Mouse (Mus musculus): ENCODE measurements around the gene Mtmr3. TPM values are rescaled to one million over a fixed set of nuclear protein-coding genes. Genes with fewer than 3 reads are reported as not detected.

Mtmr3 gene
- polyA plus RNA-seq, 1 experiment from 2014 or later: 27.5 TPM

GRCm38 (mm10) chr11:4488367-4488766 lies 106.3 kb downstream of the Mtmr3 start:
- peaks cover 23% of the 10 kb centered on the region for H3K36me3 ChIP-seq (replicated peaks; ENCODE audit: control insufficient read depth, insufficient read depth, low read depth, low read length)

GRCm38 (mm10) chr11:4487401-4487965 lies 107.2 kb downstream of the Mtmr3 start:
- DNase-seq (ENCODE audit: low spot score): no peak
- WGBS: 94% methylated on average over 8 of the region's 8 CpGs
- ATAC-seq (replicated peaks; ENCODE audit: insufficient number of reproducible peaks, low FRiP score, low TSS enrichment, low read depth): no peak
- Histone ChIP-seq H3K27ac (replicated peaks; ENCODE audit: low read depth, low read length) (no peak overlapping the region), H3K4me3 (ENCODE audit: low read depth, low read length) (no peak overlapping the region), H3K4me1 (ENCODE audit: control insufficient read depth, insufficient read depth, low read length) (no peaks in the 10 kb centered on the region), H3K9me3 (replicated peaks; ENCODE audit: control insufficient read depth, low read length) (no peaks in the 10 kb centered on the region), H3K9ac (replicated peaks; ENCODE audit: low read length) (no peak overlapping the region), H3K4me2 (ENCODE audit: low read depth, low read length) (no peak overlapping the region), H3K36me3 (replicated peaks; ENCODE audit: control insufficient read depth, insufficient read depth, low read depth, low read length) (peaks cover 29% of the 10 kb centered on the region), H3K27me3 (ENCODE audit: control insufficient read depth, insufficient read depth, low read length) (no peaks in the 10 kb centered on the region)

More at GRCm38 (mm10) chr11:4488367-4488766, 106.3 kb downstream of the Mtmr3 start:
- no peak overlapping the region for H3K9ac ChIP-seq (replicated peaks; ENCODE audit: low read length)
- 95% methylated on average over 13 of the region's 13 CpGs for WGBS
- ATAC-seq (replicated peaks; ENCODE audit: insufficient number of reproducible peaks, low FRiP score, low TSS enrichment, low read depth) (no peak), DNase-seq (ENCODE audit: low spot score) (no peak)
- no peaks in the 10 kb centered on the region for H3K27me3 ChIP-seq (ENCODE audit: control insufficient read depth, insufficient read depth, low read length)
- H3K4me2 ChIP-seq (ENCODE audit: low read depth, low read length): no peak overlapping the region
- H3K27ac ChIP-seq (replicated peaks; ENCODE audit: low read depth, low read length): no peak overlapping the region
- no peak overlapping the region for H3K4me3 ChIP-seq (ENCODE audit: low read depth, low read length)
- no peaks in the 10 kb centered on the region for H3K4me1 ChIP-seq (ENCODE audit: control insufficient read depth, insufficient read depth, low read length)
- no peaks in the 10 kb centered on the region for H3K9me3 ChIP-seq (replicated peaks; ENCODE audit: control insufficient read depth, low read length)

- WGBS: 92% methylated on average over 5 of the region's 5 CpGs
- Histone ChIP-seq H3K9me3 (replicated peaks; ENCODE audit: control insufficient read depth, low read length) (no peaks in the 10 kb centered on the region), H3K36me3 (replicated peaks; ENCODE audit: control insufficient read depth, insufficient read depth, low read depth, low read length) (peaks cover 29% of the 10 kb centered on the region), H3K27ac (replicated peaks; ENCODE audit: low read depth, low read length) (no peak overlapping the region), H3K4me1 (ENCODE audit: control insufficient read depth, insufficient read depth, low read length) (no peaks in the 10 kb centered on the region), H3K4me3 (ENCODE audit: low read depth, low read length) (no peak overlapping the region), H3K9ac (replicated peaks; ENCODE audit: low read length) (no peak overlapping the region), H3K27me3 (ENCODE audit: control insufficient read depth, insufficient read depth, low read length) (no peaks in the 10 kb centered on the region), H3K4me2 (ENCODE audit: low read depth, low read length) (no peak overlapping the region)
- DNase-seq (ENCODE audit: low spot score): no peak
- ATAC-seq (replicated peaks; ENCODE audit: insufficient number of reproducible peaks, low FRiP score, low TSS enrichment, low read depth): no peak
Measured at GRCm38 (mm10) chr11:4484541-4484940, 110.1 kb downstream of the Mtmr3 start.

GRCm38 (mm10) chr11:4482641-4483040 lies 112.0 kb downstream of the Mtmr3 start:
- Histone ChIP-seq H3K4me2 (ENCODE audit: low read depth, low read length) (no peak overlapping the region), H3K4me3 (ENCODE audit: low read depth, low read length) (no peak overlapping the region), H3K36me3 (replicated peaks; ENCODE audit: control insufficient read depth, insufficient read depth, low read depth, low read length) (peaks cover 30% of the 10 kb centered on the region), H3K27me3 (ENCODE audit: control insufficient read depth, insufficient read depth, low read length) (no peaks in the 10 kb centered on the region), H3K9me3 (replicated peaks; ENCODE audit: control insufficient read depth, low read length) (no peaks in the 10 kb centered on the region), H3K9ac (replicated peaks; ENCODE audit: low read length) (no peak overlapping the region), H3K27ac (replicated peaks; ENCODE audit: low read depth, low read length) (no peak overlapping the region), H3K4me1 (ENCODE audit: control insufficient read depth, insufficient read depth, low read length) (no peaks in the 10 kb centered on the region)
- DNase-seq (ENCODE audit: low spot score): no peak
- no peak for ATAC-seq (replicated peaks; ENCODE audit: insufficient number of reproducible peaks, low FRiP score, low TSS enrichment, low read depth)
- WGBS: 87% methylated on average over 5 of the region's 5 CpGs

GRCm38 (mm10) chr11:4476184-4476697 lies 118.4 kb downstream of the Mtmr3 start:
- Histone ChIP-seq H3K27me3 (ENCODE audit: control insufficient read depth, insufficient read depth, low read length) (no peaks in the 10 kb centered on the region), H3K4me2 (ENCODE audit: low read depth, low read length) (no peak overlapping the region), H3K4me1 (ENCODE audit: control insufficient read depth, insufficient read depth, low read length) (no peaks in the 10 kb centered on the region), H3K9ac (replicated peaks; ENCODE audit: low read length) (no peak overlapping the region), H3K9me3 (replicated peaks; ENCODE audit: control insufficient read depth, low read length) (no peaks in the 10 kb centered on the region), H3K4me3 (ENCODE audit: low read depth, low read length) (no peak overlapping the region), H3K27ac (replicated peaks; ENCODE audit: low read depth, low read length) (no peak overlapping the region), H3K36me3 (replicated peaks; ENCODE audit: control insufficient read depth, insufficient read depth, low read depth, low read length) (peaks cover 4% of the 10 kb centered on the region)
- WGBS: 81% methylated on average over 4 of the region's 4 CpGs
- no peak for ATAC-seq (replicated peaks; ENCODE audit: insufficient number of reproducible peaks, low FRiP score, low TSS enrichment, low read depth)
- no peak for DNase-seq (ENCODE audit: low spot score)

GRCm38 (mm10) chr11:4472464-4473179 lies 122.0 kb downstream of the Mtmr3 start:
- no peaks in the 10 kb centered on the region for H3K9me3 ChIP-seq (replicated peaks; ENCODE audit: control insufficient read depth, low read length)
- 71% methylated on average over 7 of the region's 7 CpGs for WGBS
- no peak for ATAC-seq (replicated peaks; ENCODE audit: insufficient number of reproducible peaks, low FRiP score, low TSS enrichment, low read depth)
- no peak for DNase-seq (ENCODE audit: low spot score)
- H3K4me1 ChIP-seq (ENCODE audit: control insufficient read depth, insufficient read depth, low read length): no peaks in the 10 kb centered on the region
- H3K36me3 ChIP-seq (replicated peaks; ENCODE audit: control insufficient read depth, insufficient read depth, low read depth, low read length): no peaks in the 10 kb centered on the region
- no peaks in the 10 kb centered on the region for H3K27me3 ChIP-seq (ENCODE audit: control insufficient read depth, insufficient read depth, low read length)
- H3K4me3 ChIP-seq (ENCODE audit: low read depth, low read length): no peak overlapping the region
- no peak overlapping the region for H3K9ac ChIP-seq (replicated peaks; ENCODE audit: low read length)
- no peak overlapping the region for H3K27ac ChIP-seq (replicated peaks; ENCODE audit: low read depth, low read length)
- no peak overlapping the region for H3K4me2 ChIP-seq (ENCODE audit: low read depth, low read length)

GRCm38 (mm10) chr11:4471734-4472133 lies 122.9 kb downstream of the Mtmr3 start:
- H3K36me3 ChIP-seq (replicated peaks; ENCODE audit: control insufficient read depth, insufficient read depth, low read depth, low read length): no peaks in the 10 kb centered on the region
- no peak overlapping the region for H3K27ac ChIP-seq (replicated peaks; ENCODE audit: low read depth, low read length)
- no peak overlapping the region for H3K9ac ChIP-seq (replicated peaks; ENCODE audit: low read length)
- H3K27me3 ChIP-seq (ENCODE audit: control insufficient read depth, insufficient read depth, low read length): no peaks in the 10 kb centered on the region
- H3K4me3 ChIP-seq (ENCODE audit: low read depth, low read length): no peak overlapping the region
- DNase-seq (ENCODE audit: low spot score): no peak
- 75% methylated on average over 5 of the region's 5 CpGs for WGBS
- no peak overlapping the region for H3K4me2 ChIP-seq (ENCODE audit: low read depth, low read length)
- no peak for ATAC-seq (replicated peaks; ENCODE audit: insufficient number of reproducible peaks, low FRiP score, low TSS enrichment, low read depth)
- H3K9me3 ChIP-seq (replicated peaks; ENCODE audit: control insufficient read depth, low read length): no peaks in the 10 kb centered on the region
- H3K4me1 ChIP-seq (ENCODE audit: control insufficient read depth, insufficient read depth, low read length): no peaks in the 10 kb centered on the region

- Histone ChIP-seq H3K4me3 (ENCODE audit: low read depth, low read length) (no peak overlapping the region), H3K9ac (replicated peaks; ENCODE audit: low read length) (no peak overlapping the region), H3K4me2 (ENCODE audit: low read depth, low read length) (no peak overlapping the region), H3K4me1 (ENCODE audit: control insufficient read depth, insufficient read depth, low read length) (no peaks in the 10 kb centered on the region), H3K36me3 (replicated peaks; ENCODE audit: control insufficient read depth, insufficient read depth, low read depth, low read length) (no peaks in the 10 kb centered on the region), H3K27ac (replicated peaks; ENCODE audit: low read depth, low read length) (no peak overlapping the region), H3K9me3 (replicated peaks; ENCODE audit: control insufficient read depth, low read length) (no peaks in the 10 kb centered on the region), H3K27me3 (ENCODE audit: control insufficient read depth, insufficient read depth, low read length) (no peaks in the 10 kb centered on the region)
- ATAC-seq (replicated peaks; ENCODE audit: insufficient number of reproducible peaks, low FRiP score, low TSS enrichment, low read depth) (no peak), DNase-seq (ENCODE audit: low spot score) (no peak)
Measured at GRCm38 (mm10) chr11:4471251-4471650, 123.4 kb downstream of the Mtmr3 start.

Measured in embryonic facial prominence, embryonic 11.5 days (tissue).